In genomic region chr15:97814703-97815102, GRCm38 (mm10) we compare ENCODE assay signal across 12 mouse cellular contexts. TPM values are rescaled to one million over a fixed set of nuclear protein-coding genes. Genes with fewer than 3 reads are reported as not detected.
DNase-seq lines count a peak whose midpoint lies in the region; ATAC-seq and TF ChIP-seq lines count a peak whose summit lies in the region.
"Had no signal": no experiment of that assay in that cellular context is flagged by ENCODE, and none has a peak within 500 bp of the region (broad histone marks: within the 10 kb centered on the region; RNA-seq: fewer than 3 reads in every experiment).

No protein-coding gene starts in this region.

- H3K27ac ChIP-seq in layer of hippocampus, adult 2 months = peak overlapping the region; percentile 68
- H3K27ac ChIP-seq in embryonic fibroblast, embryonic 13.5 days (ENCODE audit: insufficient read depth, low read length) = peak overlapping the region; percentile 9; the same call in 1 of the 2 replicates

- H3K36me3 ChIP-seq in G1E (replicated peaks) = peaks cover 92% of the 10 kb centered on the region

- intact Hi-C loops in heart, postnatal 14 days (cut with DNase I) = no loop called here

- no peak for TF ChIP-seq POLR2A in embryonic fibroblast, embryonic 13.5 days (IDR thresholded peaks at IDR 0.05; ENCODE audit: low read depth, low read length)

- ATAC-seq in G1E (ENCODE audit: extremely low read depth, insufficient number of reproducible peaks, low FRiP score, poor library complexity, severe bottlenecking) = no peak
- ATAC-seq in monocyte, adult 5-6 weeks (replicated peaks; ENCODE audit: insufficient number of reproducible peaks, low FRiP score, low TSS enrichment, poor library complexity, severe bottlenecking) = no peak

- peaks cover 75% of the 10 kb centered on the region for H3K4me1 ChIP-seq in G1E (ENCODE audit: insufficient read depth, low read depth, low read length)
- peaks cover 18% of the 10 kb centered on the region for H3K4me1 ChIP-seq in embryonic fibroblast, embryonic 13.5 days (ENCODE audit: control insufficient read depth, insufficient read depth, low read length)

- H3K4me3 ChIP-seq in layer of hippocampus, adult 2 months = no peak overlapping the region
- H3K4me3 ChIP-seq in G1E (ENCODE audit: low read depth, low read length) = peak overlapping the region; percentile 7; the same call in 1 of the 2 replicates
- H3K4me3 ChIP-seq in embryonic fibroblast, embryonic 13.5 days (ENCODE audit: insufficient read depth, low read length) = no peak overlapping the region

- H3K27me3 ChIP-seq in G1E (ENCODE audit: insufficient read depth, low read length) = no peaks in the 10 kb centered on the region

- no peak for TF ChIP-seq CTCF in layer of hippocampus, adult 2 months (conservative IDR thresholded peaks at IDR 0.05)
- TF ChIP-seq CTCF in G1E (IDR thresholded peaks at IDR 0.05; ENCODE audit: low read depth, low read length) = no peak
- TF ChIP-seq CTCF in embryonic fibroblast, embryonic 13.5 days (IDR thresholded peaks at IDR 0.05; ENCODE audit: borderline replicate concordance, insufficient read depth, low read length) = no peak

- DNase-seq in heart, adult 11 months = peak; percentile 92
- DNase-seq in heart, postnatal 14 days = no peak
- DNase-seq in layer of hippocampus, adult 2 months (ENCODE audit: low spot score in 2 of 2) = no peak
- no peak for DNase-seq in layer of hippocampus, adult 9-10 months (ENCODE audit: low spot score)
- no peak for DNase-seq in G1E (ENCODE audit: low spot score)
- no peak for DNase-seq in cerebellum, adult 11 months
- DNase-seq: cerebellum, postnatal 14 days; layer of hippocampus, postnatal 36 days; right cerebral cortex, postnatal 4 days; thymus, adult 18-20 months had no signal

- H3K9me3 ChIP-seq in G1E (replicated peaks) = no peaks in the 10 kb centered on the region

RNA-seq across cellular contexts. Expression of gene Hdac7, which starts 29.6 kb away (rescaled TPM):
- 10 to 100 TPM; 45.9 to 52.5 TPM for total RNA-seq in heart, postnatal 14 days (2021)
- 10 to 100 TPM; 23.8 to 28.5 TPM for total RNA-seq in layer of hippocampus, adult 2 months (2021)
- total RNA-seq in G1E (2014; fragmentation: Nextera tagmentation) = 20.4 and 21.1 TPM in 2 replicates
- 3.0 and 3.9 TPM in 2 replicates for total RNA-seq in G1E (2017)
- 117 and 164 TPM in 2 replicates for polyA plus RNA-seq in G1E (2012)
- 51.8 and 60.1 TPM in 2 replicates for polyA plus RNA-seq in embryonic fibroblast, embryonic 13.5 days (2011; ENCODE audit: insufficient read length, low read depth, missing spikeins)
- total RNA-seq in monocyte, adult 5-6 weeks (2017) = 6.5 to 17.5 TPM (median 10.7 TPM) in 3 replicates

RNA-seq across cellular contexts. Expression of gene Slc48a1, which starts 36.4 kb away (rescaled TPM):
- 10 to 100 TPM; 78.3 to 78.9 TPM for total RNA-seq in heart, postnatal 14 days (2021)
- 100 to 1,000 TPM; 133 to 135 TPM for total RNA-seq in layer of hippocampus, adult 2 months (2021)
- total RNA-seq in G1E (2014; fragmentation: Nextera tagmentation) (210 and 256 TPM in 2 replicates), G1E (2017) (108 and 116 TPM in 2 replicates)
- 113 and 125 TPM in 2 replicates for polyA plus RNA-seq in G1E (2012)
- polyA plus RNA-seq in embryonic fibroblast, embryonic 13.5 days (2011; ENCODE audit: insufficient read length, low read depth, missing spikeins) = 136 and 167 TPM in 2 replicates
- 20.0 to 22.8 TPM (median 22.4 TPM) in 3 replicates for total RNA-seq in monocyte, adult 5-6 weeks (2017)

RNA-seq across cellular contexts. Expression of gene Rapgef3, which starts 46.9 kb away (rescaled TPM):
- total RNA-seq in heart, postnatal 14 days (2021) = 10 to 100 TPM; 32.7 to 34.3 TPM
- 10 to 100 TPM; 45.5 to 46.8 TPM for total RNA-seq in layer of hippocampus, adult 2 months (2021)
- total RNA-seq in G1E (2014; fragmentation: Nextera tagmentation) (not detected in 2 replicates), G1E (2017) (under 0.01 and 0.05 TPM in 2 replicates)
- polyA plus RNA-seq in G1E (2012) = 0.23 and 0.25 TPM in 2 replicates
- polyA plus RNA-seq in embryonic fibroblast, embryonic 13.5 days (2011; ENCODE audit: insufficient read length, low read depth, missing spikeins) = 6.6 and 10.8 TPM in 2 replicates
- total RNA-seq in monocyte, adult 5-6 weeks (2017) = 0.19 to 5.1 TPM (median 1.8 TPM) in 3 replicates
